17 mouse cellular contexts compared by ENCODE assay signal in the genomic region with DNA sequence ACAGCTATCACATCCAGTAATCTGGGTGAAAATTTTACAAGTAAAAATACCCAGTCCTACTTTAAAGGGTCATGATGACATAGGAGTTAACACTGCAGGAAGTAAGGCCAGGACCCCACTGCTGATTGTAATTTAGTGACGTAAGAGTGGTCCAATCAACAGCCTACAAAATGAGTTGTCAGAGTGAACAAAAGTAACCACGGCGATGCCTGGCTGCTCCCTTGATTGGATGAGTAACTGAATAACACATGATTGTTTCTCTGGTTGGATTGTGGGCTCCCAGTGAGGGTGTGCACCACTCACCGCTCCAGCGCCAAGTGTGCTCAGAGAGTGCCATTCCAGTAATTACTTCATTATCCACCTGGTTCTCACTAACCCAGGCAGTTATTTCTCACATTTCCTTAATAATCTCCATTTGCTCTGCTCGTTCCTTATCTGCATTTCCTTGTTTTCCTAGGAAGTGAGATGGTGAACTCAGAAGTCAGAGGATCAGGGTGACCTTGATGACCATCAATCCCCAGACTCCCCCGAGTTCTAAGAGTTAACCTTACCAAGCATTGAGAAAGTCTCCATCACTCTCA.
A peak's percentile ranks its signal among the peaks of the same experiment; 100 is the strongest.
DNase-seq lines count a peak whose midpoint lies in the region; ATAC-seq and TF ChIP-seq lines count a peak whose summit lies in the region.
"Had no signal": no experiment of that assay in that cellular context is flagged by ENCODE, and none has a peak within 500 bp of the region (broad histone marks: within the 10 kb centered on the region; RNA-seq: fewer than 3 reads in every experiment).

No protein-coding gene starts in this region.

- no peak overlapping the region for H3K27ac ChIP-seq in heart, embryonic 10.5 days
- no peak overlapping the region for H3K27ac ChIP-seq in heart, embryonic 11.5 days (ENCODE audit: low read depth, low read length)
- no peak overlapping the region for H3K27ac ChIP-seq in embryonic facial prominence, embryonic 10.5 days (replicated peaks)
- no peak overlapping the region for H3K27ac ChIP-seq in forebrain, postnatal 0 days (ENCODE audit: low read depth, low read length)
- H3K27ac ChIP-seq: heart, adult 2 months; kidney, embryonic 15.5 days; liver, embryonic 14.5 days; stomach, postnatal 0 days had no signal

- no peak for ATAC-seq in heart, embryonic 11.5 days (replicated peaks; ENCODE audit: insufficient number of reproducible peaks, low FRiP score, low TSS enrichment)
- peak; percentile 67 for ATAC-seq in forebrain, postnatal 0 days
- ATAC-seq in inflammation-experienced regulatory T-cells, adult 6 months: no peak

- DNase-seq in heart, embryonic 10.5 days (ENCODE audit: low spot score): peak; percentile 68
- peak; percentile 27 for DNase-seq in 416B (ENCODE audit: low read depth)
- peak; percentile 32 for DNase-seq in embryonic facial prominence, embryonic 10.5 days (ENCODE audit: low spot score)
- DNase-seq in forebrain, postnatal 0 days: peak; percentile 3
- DNase-seq in urinary bladder, postnatal 25 days (ENCODE audit: low spot score): no peak
- DNase-seq in lung, postnatal 10 days: no peak
- DNase-seq: cerebellum, adult 2 months; heart, adult 2 months; heart, postnatal 10 days; lung, postnatal 14 days; thymus, postnatal 36 days had no signal

- no peaks in the 10 kb centered on the region for H3K9me3 ChIP-seq in heart, embryonic 10.5 days
- no peaks in the 10 kb centered on the region for H3K9me3 ChIP-seq in heart, embryonic 11.5 days (replicated peaks; ENCODE audit: control insufficient read depth, low read length)
- H3K9me3 ChIP-seq in embryonic facial prominence, embryonic 10.5 days: no peaks in the 10 kb centered on the region
- H3K9me3 ChIP-seq in forebrain, postnatal 0 days (ENCODE audit: low read length): no peaks in the 10 kb centered on the region
- H3K9me3 ChIP-seq: kidney, embryonic 15.5 days had no signal

- no peak overlapping the region for H3K9ac ChIP-seq in heart, embryonic 11.5 days (ENCODE audit: low read depth, low read length)
- no peak overlapping the region for H3K9ac ChIP-seq in forebrain, postnatal 0 days
- H3K9ac ChIP-seq: kidney, embryonic 15.5 days; liver, embryonic 14.5 days had no signal

- H3K4me2 ChIP-seq in heart, embryonic 11.5 days: no peak overlapping the region
- H3K4me2 ChIP-seq in forebrain, postnatal 0 days (ENCODE audit: low read depth): no peak overlapping the region
- H3K4me2 ChIP-seq: kidney, embryonic 15.5 days had no signal

- H3K27me3 ChIP-seq in heart, embryonic 10.5 days (ENCODE audit: insufficient read depth, poor library complexity, severe bottlenecking): no peaks in the 10 kb centered on the region
- H3K27me3 ChIP-seq in heart, embryonic 11.5 days (ENCODE audit: control insufficient read depth, insufficient read depth, low read length): no peaks in the 10 kb centered on the region
- H3K27me3 ChIP-seq in embryonic facial prominence, embryonic 10.5 days (replicated peaks; ENCODE audit: low read depth, poor library complexity, severe bottlenecking): no peaks in the 10 kb centered on the region
- H3K27me3 ChIP-seq in forebrain, postnatal 0 days (ENCODE audit: insufficient read depth, low read length): no peaks in the 10 kb centered on the region
- H3K27me3 ChIP-seq: kidney, embryonic 15.5 days had no signal

- TF ChIP-seq CTCF in forebrain, postnatal 0 days (IDR thresholded peaks at IDR 0.05; ENCODE audit: low read depth): no peak

- no peaks in the 10 kb centered on the region for H3K36me3 ChIP-seq in heart, embryonic 10.5 days
- H3K36me3 ChIP-seq in heart, embryonic 11.5 days (ENCODE audit: control insufficient read depth, insufficient read depth, low read length): no peaks in the 10 kb centered on the region
- H3K36me3 ChIP-seq in embryonic facial prominence, embryonic 10.5 days (replicated peaks): no peaks in the 10 kb centered on the region
- H3K36me3 ChIP-seq in forebrain, postnatal 0 days (ENCODE audit: insufficient read depth): no peaks in the 10 kb centered on the region
- H3K36me3 ChIP-seq: kidney, embryonic 15.5 days had no signal

- 70% methylated on average over 7 of the region's 7 CpGs for WGBS in heart, embryonic 10.5 days
- 58% methylated on average over 7 of the region's 7 CpGs for WGBS in heart, embryonic 11.5 days (ENCODE audit: insufficient replicate concordance)
- WGBS in embryonic facial prominence, embryonic 10.5 days: 60% methylated on average over 7 of the region's 7 CpGs
- WGBS in forebrain, postnatal 0 days: 34% methylated on average over 7 of the region's 7 CpGs

- no peak overlapping the region for H3K4me3 ChIP-seq in heart, embryonic 10.5 days
- H3K4me3 ChIP-seq in heart, embryonic 11.5 days (ENCODE audit: low read depth, low read length): no peak overlapping the region
- H3K4me3 ChIP-seq in embryonic facial prominence, embryonic 10.5 days: no peak overlapping the region
- H3K4me3 ChIP-seq in forebrain, postnatal 0 days (ENCODE audit: low read depth, low read length): no peak overlapping the region
- H3K4me3 ChIP-seq: erythroblast, embryonic 14.5 days; heart, adult 2 months; kidney, embryonic 15.5 days had no signal

- H3K4me1 ChIP-seq in heart, embryonic 10.5 days: peaks cover 26% of the 10 kb centered on the region
- peaks cover 14% of the 10 kb centered on the region for H3K4me1 ChIP-seq in heart, embryonic 11.5 days (ENCODE audit: control insufficient read depth, insufficient read depth, low read length)
- H3K4me1 ChIP-seq in embryonic facial prominence, embryonic 10.5 days: peaks cover 11% of the 10 kb centered on the region
- H3K4me1 ChIP-seq in forebrain, postnatal 0 days (ENCODE audit: insufficient read depth): no peaks in the 10 kb centered on the region

Comparison
In these comparisons a context has a peak if more than half of its experiments do, and no peak if none do; other contexts are left out.
1. DNase-seq: peak in heart, embryonic 10.5 days (single experiment), 416B (single experiment), embryonic facial prominence, embryonic 10.5 days (single experiment) and forebrain, postnatal 0 days (single experiment); none in urinary bladder, postnatal 25 days (single experiment) and lung, postnatal 10 days (single experiment).